Mouse (Mus musculus) B cell, adult 62 days (primary cell): ENCODE measurements around the gene Igsf21. TPM values are rescaled to one million over a fixed set of nuclear protein-coding genes. Genes with fewer than 3 reads are reported as not detected.

Experiments used
- total RNA-seq: library from RNA; stranded (reverse); gene quantifications from 4 replicates; pipeline ENCODE4 v1.2.4, GENCODE M21; 2023

The Igsf21 gene
- total RNA-seq: not detected in 4 replicates

GRCm38 (mm10) chr4:140246180-140247005, at the start of gene Igsf21:
Igsf21 (minus strand) TSS chr4:140246784.

